Mouse (Mus musculus) kidney, postnatal 10 days (tissue): ENCODE results near the gene Gnat3.
"Not testable (repeated sequence)": the region's sequence is repeated elsewhere in the genome, so short reads cannot be mapped to it uniquely, and the experiment has no call there.

Experiments used
- DNase-seq: peaks from one replicate; pipeline ENCODE4 v3.0.0; 2021; ENCODE audit warnings: mixed read lengths

Gnat3 gene

DNA sequence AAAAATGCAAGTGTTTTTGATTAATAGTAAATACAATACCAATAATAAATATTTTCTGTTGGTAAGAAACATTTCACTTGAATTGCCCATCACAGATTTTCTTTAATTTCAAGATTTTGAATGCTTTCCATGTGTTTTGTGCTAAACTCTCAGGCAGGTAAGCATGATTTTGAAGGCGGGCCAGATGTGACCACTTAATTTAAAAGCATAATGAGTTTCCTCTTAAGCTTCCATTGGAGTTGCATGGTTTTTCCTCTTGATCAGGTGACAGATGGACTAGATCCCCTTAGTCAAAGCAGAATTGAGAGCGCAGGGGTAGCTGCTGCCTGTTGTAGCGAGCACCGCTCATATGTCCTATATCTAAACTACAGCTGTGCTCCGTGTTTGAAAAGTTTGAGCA, at the start of gene Gnat3:
Gnat3 (plus strand) TSS at position 301 of the 400 bp plus-strand sequence.
- no peak for DNase-seq

DNA sequence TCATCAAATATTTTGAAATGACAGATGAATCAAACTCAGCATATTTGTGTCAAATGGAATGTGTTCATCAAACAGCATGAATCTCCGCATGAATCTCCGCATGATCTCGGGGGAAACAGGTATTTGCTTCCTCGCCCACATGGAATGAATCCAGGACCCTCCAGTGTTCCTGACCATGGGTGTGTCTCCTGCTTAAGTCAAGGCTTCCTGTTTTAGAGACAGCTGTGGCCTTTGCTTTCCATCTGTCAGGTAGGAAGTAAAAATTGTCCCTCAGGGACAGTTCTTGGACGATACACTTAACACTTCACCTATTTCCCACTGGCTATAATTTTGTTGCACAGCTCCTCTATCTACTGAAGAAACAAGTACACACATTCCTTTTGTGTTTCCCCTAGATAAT, 43.4 kb upstream of the Gnat3 start:
- peak; percentile 20 for DNase-seq

DNA sequence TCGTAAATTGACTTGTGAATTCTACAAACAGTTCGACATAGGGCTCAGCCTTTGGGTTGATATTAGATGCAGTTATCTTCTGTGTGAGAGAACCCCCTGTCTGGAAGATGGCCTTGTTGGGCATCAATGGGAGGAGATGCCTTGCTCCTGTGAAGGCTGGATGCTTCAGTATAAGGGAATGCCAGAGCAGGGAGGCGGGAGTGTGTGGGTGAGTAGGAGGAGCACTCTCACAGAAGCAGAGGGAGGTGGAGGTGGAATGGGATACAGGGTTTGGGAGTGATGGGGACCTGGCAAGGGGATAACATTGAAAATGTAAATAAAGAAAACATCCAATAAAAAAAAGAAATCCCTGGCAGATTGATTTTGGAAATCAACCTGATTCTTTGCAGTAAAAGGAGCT, 38.7 kb upstream of the Gnat3 start:
- peak; percentile 11 for DNase-seq

DNA sequence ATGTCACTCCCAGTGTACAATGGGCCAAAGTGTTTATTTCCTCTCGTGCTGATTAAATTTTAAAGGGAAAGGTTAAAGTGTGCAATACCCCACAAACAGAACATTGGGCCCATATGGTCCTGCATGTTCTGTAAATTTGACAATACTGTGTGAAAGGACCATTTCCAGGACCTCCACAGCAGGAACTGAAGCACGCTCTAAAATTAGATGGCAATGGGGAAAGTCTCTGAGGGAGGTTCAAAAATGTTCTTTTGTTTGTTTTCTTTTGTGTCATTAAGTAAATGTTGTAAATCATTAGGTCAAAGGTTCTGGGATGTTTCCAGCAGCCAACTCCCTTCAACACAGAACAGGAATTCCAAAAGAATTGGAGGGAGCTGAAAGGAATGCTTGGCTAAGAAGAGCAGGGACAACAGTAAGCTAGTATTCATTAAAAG, 38.2 kb upstream of the Gnat3 start:
- peak; percentile 28 for DNase-seq

DNA sequence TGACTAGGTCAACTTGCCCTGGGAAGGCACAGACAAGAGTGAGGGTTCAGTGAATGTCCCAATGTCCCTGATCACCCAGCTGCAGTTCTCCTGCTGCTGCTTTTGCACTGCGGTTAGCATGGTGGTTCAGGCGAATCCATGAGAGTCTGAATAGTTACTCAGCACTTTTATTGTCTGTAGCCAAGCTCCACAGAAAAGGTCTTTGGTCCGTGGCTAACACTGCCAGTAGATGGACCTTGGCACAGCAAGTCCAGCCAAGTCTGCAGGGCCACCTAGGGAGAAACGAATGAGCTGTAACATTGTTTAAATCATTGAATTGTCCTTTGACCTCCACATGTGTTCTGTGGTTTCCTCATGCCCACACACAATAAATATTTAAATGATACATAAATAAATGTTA, 33.9 kb upstream of the Gnat3 start:
- DNase-seq, result peak; percentile 58

DNA sequence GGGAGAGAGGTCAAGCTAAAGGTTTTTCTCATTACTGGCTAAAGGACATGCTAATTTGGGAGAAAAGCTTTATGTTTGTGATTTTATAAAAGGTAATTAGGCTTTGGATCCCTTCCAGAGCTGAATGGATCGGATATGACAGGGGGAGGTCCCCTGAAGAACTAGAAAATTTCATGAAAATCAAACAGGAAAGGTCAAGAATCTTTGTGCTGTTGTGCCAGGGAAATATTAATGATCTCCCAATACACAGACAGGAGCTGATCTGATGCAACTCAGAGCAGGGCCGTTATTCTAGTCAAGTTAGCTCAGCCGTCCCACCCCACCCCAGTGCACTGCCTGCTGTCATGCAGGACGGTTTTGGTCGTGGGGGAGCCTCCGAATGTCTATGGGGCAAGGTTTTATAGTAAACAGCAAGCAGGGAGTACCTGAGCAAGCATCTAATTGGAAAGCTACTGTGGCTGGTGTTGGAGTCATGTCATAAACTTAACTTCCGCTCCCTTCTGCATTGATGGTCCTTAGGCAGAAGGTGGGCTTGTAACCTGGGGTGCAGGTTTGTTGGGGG, 33.3 kb upstream of the Gnat3 start:
- DNase-seq, result peak; percentile 10

DNA sequence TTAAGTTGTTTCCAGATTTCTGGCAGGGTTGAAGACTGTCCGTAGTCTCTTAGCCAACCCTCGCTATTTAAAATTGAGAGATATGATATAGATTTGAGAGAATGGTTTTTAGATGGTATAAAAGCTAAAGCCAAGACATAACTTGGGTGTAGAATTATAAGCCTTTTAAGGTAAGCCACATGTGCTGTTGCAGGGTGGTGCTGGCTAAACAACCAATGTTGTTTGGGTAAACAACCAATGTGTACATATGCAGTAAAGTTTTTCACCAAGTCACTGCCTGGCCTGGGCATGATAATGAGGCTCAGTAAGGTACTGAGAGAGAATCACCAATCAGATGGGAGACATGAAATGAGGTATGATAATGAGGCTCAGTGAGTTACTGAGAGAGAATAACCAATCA, 30.8 kb upstream of the Gnat3 start:
- not testable (repeated sequence) for DNase-seq

DNA sequence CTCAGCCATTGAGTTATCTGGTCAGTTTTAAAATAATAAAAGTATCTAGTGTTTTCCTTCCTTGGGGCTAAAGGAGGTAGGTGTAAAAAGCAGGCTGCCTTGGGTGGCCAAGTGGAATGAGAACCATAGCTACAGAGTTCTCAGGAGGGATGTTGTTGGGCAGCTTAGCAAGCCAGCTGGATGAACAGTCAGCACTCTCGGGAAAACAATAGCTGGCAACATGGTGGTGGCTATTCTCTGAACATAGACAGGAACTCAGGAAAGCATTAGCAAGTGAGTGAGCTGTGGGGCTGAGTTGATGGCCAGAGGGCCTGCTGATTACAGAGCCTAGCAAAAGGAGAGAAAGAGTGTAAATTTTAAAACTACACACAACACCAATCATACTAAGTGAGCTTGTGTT, 27.8 kb upstream of the Gnat3 start:
- no peak for DNase-seq

DNA sequence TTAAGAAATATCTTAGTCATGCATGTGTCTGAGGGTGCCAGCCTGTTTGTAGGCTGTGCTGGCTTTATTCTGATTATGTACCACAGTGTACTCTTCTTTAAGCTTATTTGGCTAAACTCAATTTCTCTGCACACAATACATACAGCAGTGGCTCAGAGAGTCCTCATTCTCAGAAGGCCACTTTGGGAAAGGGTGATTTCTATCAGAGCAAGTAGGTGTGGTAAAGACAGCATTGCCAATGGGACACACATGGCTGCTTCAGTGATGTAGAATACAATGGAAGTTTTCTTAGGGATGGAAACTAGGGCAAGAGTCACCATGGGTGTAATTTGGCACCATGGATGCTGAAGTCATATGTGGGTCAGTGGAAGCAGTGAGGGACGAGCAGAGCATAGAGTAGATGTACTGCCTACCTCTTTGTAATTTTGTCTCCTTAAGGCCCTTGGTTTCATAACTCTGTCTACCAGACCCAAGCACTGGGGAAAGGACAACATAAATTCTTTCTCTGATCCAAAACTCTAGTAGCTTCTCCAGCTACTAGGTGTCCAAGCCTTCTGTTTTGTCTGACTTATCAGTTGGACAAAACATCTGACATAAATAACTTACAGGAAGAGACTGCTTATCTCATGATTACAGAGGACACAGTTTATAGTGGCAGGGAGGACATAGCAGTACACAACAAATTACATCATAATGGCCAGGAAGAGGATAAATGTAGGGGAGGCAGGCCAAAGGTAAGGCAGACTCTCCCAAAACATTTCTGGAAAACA, 24.0 kb upstream of the Gnat3 start:
- no peak for DNase-seq

DNA sequence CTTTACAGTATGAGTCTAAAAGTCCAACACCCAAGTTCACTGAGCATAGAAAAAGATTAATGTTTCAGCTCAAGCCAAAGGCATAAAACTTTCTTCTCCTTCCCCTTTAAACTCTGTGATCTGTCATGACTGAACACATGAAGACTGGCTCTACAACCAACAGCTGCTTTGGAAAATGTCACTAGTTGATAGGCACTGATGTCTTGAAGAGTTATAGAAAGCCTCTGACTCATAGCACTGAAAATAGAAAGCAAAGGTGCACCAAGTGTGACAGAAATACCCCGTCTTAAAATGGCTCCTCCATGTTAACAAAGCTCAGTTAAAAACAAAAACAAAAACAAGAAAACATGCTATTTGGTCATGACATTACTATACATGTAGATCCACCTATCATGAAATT, 5.9 kb upstream of the Gnat3 start:
- DNase-seq, result no peak

DNA sequence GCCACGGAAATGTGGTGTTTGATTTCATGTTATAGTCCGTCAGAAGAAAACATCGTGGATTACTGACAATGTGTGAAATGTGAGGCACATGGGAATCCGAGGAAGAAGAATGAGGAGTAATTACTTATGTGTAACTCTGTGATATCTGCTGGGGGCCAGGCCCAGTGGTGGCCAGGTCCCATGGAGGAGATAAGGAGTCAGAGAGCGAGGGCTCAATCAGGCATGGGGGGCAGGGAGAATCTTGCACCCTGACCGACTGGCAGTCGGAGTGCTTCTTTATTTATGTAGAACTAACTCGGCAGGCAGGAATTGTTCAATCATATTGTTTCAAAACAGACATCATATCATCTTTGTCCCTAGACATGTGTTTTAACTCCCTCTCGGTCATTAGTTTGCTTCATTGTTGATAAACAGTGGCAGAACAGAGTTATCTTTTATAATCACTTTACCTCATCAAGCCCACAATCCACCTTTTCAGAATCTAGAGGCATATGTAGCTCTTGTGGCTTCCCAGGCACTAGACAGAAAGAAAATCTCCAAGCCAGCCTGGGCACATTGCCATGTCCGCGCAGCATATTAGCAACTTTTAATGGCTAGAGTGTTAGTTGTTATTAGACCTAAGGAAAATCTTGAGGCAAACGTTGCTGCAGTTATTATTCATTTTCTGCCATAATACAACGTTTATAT, 7.5 kb downstream of the Gnat3 start:
- peak; percentile 6 for DNase-seq

DNA sequence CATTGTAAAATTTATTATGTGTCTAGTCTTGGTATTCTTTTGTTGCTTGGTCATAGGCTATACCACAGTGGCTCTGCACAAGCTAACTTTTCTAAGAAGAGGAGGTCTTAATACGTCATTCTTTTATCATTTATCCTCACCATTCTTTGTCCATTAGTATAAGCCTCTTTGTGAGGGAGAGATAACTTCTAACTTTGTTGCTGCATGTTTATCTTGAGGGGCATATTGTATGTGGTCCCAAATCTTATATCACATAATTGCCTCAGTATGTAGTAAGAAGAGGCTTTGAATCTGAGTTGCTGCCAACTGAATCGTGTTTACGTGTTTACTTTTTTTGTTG, 8.0 kb downstream of the Gnat3 start:
- no peak for DNase-seq

DNA sequence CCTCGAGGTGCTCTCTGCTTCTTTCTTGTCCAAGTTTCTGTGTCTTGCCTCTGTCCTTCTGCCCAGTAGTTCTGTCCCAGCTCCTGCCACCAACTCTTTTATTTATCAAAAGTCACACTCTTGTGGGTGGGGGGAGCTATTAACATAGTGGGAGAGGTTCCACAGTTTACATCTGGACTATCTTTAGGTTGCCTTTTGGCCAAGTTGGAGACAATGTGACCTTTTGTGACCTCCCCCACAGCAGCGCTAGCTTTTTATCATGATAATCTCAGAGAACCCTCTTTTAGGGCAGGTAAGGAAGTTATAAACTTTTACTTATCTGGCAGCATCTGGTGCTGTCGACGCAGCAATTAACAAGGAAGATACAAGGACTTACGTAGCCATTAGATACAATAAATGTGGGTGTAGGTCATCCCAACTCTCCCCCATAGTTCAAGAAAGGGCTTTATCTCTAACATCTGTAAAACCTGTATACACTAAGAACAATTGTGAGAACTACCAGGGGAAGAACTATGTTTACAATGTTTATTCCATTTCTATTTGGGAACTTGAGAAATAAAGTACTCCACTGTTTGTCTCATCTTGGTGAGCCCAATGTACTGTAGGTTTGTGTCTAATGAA, 18.3 kb downstream of the Gnat3 start:
- no peak for DNase-seq

DNA sequence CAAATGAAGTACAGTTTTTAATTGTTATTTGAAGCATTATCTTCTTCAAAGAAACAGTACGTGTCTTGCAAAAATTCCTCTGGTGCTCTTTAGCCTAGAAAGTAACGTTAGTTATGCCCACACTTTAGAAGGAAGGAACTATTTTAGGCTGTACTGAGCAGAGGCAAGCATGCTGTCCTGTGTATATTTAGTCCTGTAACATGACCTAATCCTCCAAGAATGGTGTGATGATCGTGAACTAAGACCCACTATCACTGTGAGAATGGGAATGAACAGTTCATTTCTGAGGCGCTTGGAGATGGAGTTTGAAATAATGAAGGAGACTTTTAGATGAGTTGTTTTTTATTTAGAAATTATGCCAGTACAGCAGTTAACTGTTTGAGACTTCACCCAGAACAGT, 20.4 kb downstream of the Gnat3 start:
- no peak for DNase-seq

DNA sequence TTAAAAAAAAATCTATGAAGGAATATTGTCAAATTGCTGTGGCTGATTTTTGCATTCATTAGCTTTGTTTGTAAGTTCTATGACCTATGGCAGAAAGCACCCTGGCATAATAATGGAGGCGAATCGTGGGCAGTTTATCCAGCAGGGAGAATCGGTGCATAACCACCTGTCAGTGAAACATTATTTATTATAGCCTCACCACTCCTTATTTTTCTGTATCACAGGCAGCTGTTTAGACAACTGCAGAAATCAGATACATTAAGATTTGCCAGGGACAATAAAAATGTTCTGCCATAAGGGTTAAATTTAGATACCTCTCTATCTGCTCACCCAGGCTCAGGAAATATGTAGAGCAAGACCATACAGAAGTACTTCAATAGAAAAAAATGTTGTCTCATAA, 22.2 kb downstream of the Gnat3 start:
- no peak for DNase-seq

DNA sequence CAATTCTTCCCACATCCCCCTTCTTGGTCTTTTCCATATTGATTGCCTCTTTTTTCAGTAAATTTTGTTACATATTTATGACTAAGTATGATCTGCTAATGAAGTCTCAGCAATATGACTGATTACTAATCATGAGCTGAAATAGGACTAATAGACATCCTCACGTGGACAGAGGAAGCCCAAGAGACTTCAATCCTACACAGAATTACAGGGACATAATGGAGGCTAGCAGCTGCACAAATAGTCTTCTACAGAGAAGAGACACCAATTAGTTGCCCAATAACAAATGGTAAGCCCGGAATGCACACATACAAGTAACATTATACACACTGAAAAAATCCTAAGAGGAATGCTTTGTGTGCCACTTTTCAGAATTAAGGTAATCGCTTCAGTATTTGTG, 24.3 kb downstream of the Gnat3 start:
- no peak for DNase-seq

DNA sequence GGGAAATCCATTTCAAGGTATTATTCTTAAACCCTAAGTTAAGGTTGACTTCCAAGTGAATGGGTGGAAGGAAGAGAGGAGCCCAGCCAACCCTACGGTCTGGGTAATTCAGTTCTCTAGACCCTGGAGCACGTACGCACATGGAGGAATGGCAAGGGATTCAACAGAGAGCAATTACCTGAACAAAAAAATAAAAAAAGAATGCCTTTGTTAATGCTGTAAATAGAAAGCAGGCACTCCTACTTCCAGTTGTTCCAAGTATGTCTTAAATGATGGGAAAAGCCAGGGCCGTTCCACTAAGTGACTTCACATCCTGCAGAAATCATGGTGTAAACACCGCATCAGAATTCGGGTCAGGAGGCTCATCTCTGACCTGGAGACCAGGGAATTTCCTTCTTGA, 28.3 kb downstream of the Gnat3 start:
- DNase-seq, result no peak

DNA sequence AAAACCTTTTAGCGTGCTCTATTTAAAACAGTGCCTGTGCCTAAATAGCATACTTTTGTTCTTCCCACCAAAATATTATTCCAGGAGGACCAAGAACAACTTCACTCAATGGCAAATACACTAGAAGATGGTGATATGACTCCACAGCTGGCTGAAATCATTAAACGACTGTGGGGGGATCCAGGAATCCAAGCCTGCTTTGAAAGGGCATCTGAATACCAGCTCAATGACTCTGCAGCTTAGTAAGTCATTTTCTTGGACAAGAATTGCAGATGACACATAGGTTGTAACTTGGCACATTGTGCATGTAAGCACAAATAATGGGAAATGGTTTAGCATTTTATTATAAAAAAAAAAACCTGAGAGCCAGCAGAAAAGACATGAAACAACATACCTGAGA, 37.2 kb downstream of the Gnat3 start:
- DNase-seq, result no peak

DNA sequence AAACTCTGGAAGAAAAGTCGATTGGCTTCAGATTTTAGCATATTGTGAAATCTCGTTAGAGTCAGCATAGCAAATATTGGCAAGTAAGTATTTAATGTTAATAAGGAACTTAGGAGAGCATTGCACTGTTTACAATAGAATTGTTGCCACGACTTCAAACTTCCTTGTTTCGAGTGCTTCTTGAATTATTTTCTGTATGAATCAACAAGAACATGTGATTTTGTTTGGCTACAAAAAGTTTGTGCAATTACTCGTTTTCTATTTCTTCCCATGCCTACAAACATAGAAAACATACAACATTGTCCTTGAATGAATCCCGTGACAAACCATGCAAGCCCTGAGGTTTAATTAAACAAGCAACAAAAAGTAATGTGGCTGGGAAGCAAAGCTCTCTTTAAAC, 37.8 kb downstream of the Gnat3 start:
- DNase-seq, result no peak

DNA sequence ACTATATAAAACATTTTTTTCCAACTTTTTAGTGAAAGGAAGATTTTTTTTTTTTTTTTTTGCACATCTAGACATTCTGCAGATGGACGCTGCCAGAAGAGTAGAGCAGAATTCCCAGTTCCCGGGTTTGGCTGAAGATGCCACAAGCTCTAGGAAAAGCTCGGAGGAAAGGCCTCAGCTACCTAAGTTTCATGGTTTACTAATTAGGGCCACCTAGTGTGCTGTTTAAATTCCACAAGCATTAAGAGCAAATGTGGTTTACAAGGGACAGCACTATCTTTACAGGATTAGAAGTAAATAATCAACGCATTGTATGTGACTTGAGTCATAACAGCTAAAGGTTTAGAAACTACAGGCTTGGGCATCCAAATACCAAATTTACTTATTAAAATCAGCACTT, 39.3 kb downstream of the Gnat3 start:
- DNase-seq, result no peak

DNA sequence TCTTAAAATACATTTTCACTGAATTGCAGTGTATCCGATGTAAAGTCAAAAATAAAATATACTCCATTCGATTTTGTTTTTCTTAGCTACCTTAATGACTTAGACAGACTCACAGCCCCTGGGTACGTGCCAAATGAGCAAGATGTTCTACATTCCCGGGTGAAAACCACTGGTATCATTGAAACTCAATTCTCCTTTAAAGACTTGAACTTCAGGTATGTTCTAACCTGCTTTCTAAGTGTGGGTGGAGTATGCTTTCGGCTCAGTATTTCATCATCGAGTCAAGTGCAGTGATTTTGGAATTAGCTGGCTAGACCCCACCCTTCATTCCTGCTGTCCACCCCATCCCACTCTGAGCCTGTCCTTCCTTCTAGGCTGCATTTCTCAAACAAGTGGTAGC, 41.3 kb downstream of the Gnat3 start:
- no peak for DNase-seq

DNA sequence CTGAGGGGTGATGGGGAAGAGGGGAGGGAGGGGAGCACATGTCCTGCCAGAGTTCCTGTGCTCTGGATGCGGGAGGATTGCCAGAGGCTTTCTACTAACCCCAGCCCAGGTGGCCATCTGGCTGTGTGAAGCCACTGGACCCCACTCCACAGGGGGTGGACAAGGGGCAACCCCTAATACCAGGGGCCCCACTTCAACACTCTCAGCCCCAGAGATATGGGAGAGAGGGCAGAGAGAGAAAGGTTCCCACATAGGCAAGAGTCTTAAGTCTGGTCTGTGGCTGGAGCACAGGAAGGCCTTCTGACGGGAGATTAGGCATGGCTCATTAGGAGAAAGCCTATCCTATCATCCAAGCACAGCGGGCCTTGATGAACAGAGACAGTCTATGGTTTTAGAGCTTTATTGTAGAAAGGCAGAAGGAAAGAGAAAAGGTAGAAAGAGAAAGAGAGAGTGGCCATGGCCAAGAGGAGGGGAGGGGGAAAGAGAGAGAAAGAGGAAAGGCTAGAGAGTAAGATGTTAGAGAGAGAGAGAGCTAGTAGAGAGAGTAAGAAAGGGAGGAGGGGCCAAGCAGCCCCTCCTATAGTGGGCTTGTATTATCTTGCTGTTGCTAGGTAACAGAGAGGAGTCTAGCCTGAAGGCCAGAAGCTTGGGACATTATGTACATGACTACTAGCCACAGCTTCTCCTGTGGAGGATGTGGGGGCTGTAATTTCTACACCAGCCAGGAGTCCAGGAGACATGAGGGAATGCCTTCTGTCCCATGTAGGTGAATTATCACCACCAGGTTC, 42.7 kb downstream of the Gnat3 start:
- no peak for DNase-seq

DNA sequence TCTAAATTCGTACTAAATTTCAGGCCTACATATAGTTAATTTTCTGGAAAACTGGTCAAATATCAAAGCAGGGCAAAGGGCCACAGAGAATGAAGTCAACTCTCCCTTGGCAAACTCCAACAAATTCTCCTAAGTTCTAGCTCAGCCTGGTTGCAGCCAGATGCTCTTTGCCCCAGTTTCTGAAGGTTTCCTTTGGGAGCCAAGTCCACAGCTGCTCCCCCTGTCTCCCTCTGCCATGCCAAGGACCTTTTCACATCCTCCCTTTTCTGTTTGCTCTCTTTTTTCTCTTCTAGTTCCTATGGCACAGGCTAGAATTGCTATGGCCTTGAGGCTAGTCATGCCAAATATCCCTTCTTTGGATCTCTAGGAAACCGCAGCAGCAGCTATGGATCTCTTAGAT, 43.8 kb downstream of the Gnat3 start:
- peak; percentile 23 for DNase-seq
